Comparison of ENCODE assay signal across 21 mouse cellular contexts in the genomic region with DNA sequence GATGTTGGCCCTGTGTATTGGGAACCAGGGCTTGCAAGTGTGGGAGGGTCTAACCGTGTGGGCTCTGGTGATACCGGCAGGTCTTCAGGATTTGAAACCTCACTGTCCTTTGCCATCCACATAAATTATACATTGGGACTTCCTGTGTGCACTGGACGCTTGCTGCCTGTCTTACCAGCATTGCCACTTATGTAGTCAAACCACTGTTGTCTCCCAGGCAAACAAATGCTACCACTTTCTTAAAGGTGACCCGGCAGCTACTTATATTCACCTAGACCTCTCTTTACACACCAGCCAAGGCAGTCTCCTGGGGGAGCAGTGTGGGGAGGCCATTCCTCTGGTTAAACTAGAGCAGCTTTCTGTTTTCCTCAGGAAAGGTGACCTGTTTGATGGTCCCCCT.
"Had no signal": no experiment of that assay in that cellular context is flagged by ENCODE, and none has a peak within 500 bp of the region (broad histone marks: within the 10 kb centered on the region; RNA-seq: fewer than 3 reads in every experiment).

No protein-coding gene starts in this region.

- DNase-seq: gastrocnemius, postnatal 10 days; gastrocnemius, postnatal 25 days; heart, postnatal 10 days; heart, postnatal 4 days; kidney, adult 18-20 months; kidney, adult 8-10 months; kidney, postnatal 10 days; kidney, postnatal 25 days; kidney, postnatal 4 days had no signal

- H3K36me3 ChIP-seq: hindbrain, embryonic 10.5 days; hindbrain, embryonic 12.5 days; intestine, embryonic 15.5 days; limb, embryonic 15.5 days; liver, embryonic 12.5 days had no signal

- H3K27me3 ChIP-seq: heart, embryonic 12.5 days; hindbrain, embryonic 12.5 days; intestine, embryonic 15.5 days; limb, embryonic 13.5 days; limb, embryonic 15.5 days; liver, embryonic 12.5 days had no signal

- H3K9ac ChIP-seq: heart, embryonic 12.5 days; hindbrain, embryonic 12.5 days; hindbrain, embryonic 14.5 days; intestine, embryonic 15.5 days; limb, embryonic 13.5 days; limb, embryonic 15.5 days; liver, embryonic 12.5 days; liver, embryonic 14.5 days had no signal

- H3K4me3 ChIP-seq: heart, embryonic 10.5 days; heart, embryonic 12.5 days; hindbrain, embryonic 10.5 days; hindbrain, embryonic 12.5 days; intestine, embryonic 15.5 days; layer of hippocampus, adult 2 months; left cerebral cortex, adult 2 months; limb, embryonic 13.5 days; limb, embryonic 15.5 days; liver, embryonic 12.5 days had no signal

- H3K9me3 ChIP-seq: heart, embryonic 10.5 days; heart, embryonic 12.5 days; hindbrain, embryonic 12.5 days; intestine, embryonic 15.5 days; limb, embryonic 15.5 days; liver, embryonic 12.5 days had no signal

- H3K27ac ChIP-seq: heart, embryonic 10.5 days; hindbrain, embryonic 10.5 days; hindbrain, embryonic 12.5 days; hindbrain, embryonic 14.5 days; intestine, embryonic 15.5 days; layer of hippocampus, adult 2 months; left cerebral cortex, adult 2 months; limb, embryonic 13.5 days; limb, embryonic 15.5 days; liver, embryonic 12.5 days; liver, embryonic 14.5 days had no signal
